Mouse (Mus musculus) limb, embryonic 10.5 days (tissue): ENCODE results near the gene Arhgap15. TPM values are rescaled to one million over a fixed set of nuclear protein-coding genes. Genes with fewer than 3 reads are reported as not detected.

Source experiments
- DNase-seq: peaks from one replicate; pipeline ENCODE4 v3.0.0-alpha.2; 2017; ENCODE audit warnings: low spot score
- H3K27ac ChIP-seq: fragments of 300-500 bp; sonication (generic); 2 replicates; pipeline ENCODE4 v1.5.1; 2016; ENCODE audit warnings: mild to moderate bottlenecking
- H3K27me3 ChIP-seq: fragments of 300-500 bp; sonication (generic); 2 replicates; pipeline ENCODE4 v1.6.1; 2016; ENCODE audit warnings: low read depth, mild to moderate bottlenecking; ENCODE audit not compliant: poor library complexity, severe bottlenecking
- H3K36me3 ChIP-seq: fragments of 300-500 bp; sonication (generic); 2 replicates; pipeline ENCODE4 v1.6.1; 2016; ENCODE audit warnings: mild to moderate bottlenecking, moderate library complexity
- H3K4me1 ChIP-seq: fragments of 300-500 bp; sonication (generic); 2 replicates; pipeline ENCODE4 v1.6.1; 2016
- H3K4me3 ChIP-seq: fragments of 300-500 bp; sonication (generic); 2 replicates; pipeline ENCODE4 v1.5.1; 2016; ENCODE audit warnings: mild to moderate bottlenecking, moderate library complexity
- H3K9me3 ChIP-seq: fragments of 300-500 bp; sonication (generic); replicated peaks from 2 replicates; pipeline ENCODE4 v1.6.1; 2016; ENCODE audit warnings: mild to moderate bottlenecking
- WGBS: fragments of 180-500 bp; shearing (Covaris S2); methylation state at CpG from one replicate; pipeline ENCODE4 v1.1.7; 2016; 5-methylcytosine and 5-hydroxymethylcytosine counted together
- polyA plus RNA-seq: library from polyadenylated mRNA; unstranded; fragments of >200 nt; fragmentation: Nextera tagmentation; extraction: Ambion mirVana; gene quantifications from 2 replicates; pipeline ENCODE4 v1.2.1, GENCODE M21; 2016

Gene Arhgap15
- polyA plus RNA-seq, 1 experiment from 2014 or later, result 0.23 TPM

DNA sequence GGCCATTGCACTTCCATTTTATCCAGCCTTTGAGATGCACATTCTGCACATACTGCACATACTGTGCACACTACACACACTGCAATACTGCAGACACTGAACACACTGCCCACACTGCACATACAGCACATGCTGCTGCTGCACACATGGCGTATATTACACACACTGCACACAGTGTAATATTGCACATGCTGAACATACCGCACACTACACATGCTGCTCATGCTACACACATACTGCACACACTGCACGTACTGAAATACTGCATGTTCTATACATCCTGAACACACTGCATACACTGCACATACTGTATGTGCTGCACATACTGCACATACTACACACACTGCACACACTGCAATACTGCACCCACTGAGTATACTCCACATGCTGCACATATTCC, 7.3 kb downstream of the Arhgap15 start:
- Histone ChIP-seq H3K9me3 (no peaks in the 10 kb centered on the region), H3K27ac (no peak overlapping the region), H3K4me1 (0 out of 2 replicates have a peak, but pooled peaks cover under 1% of the 10 kb centered on the region), H3K36me3 (no peaks in the 10 kb centered on the region), H3K27me3 (no peaks in the 10 kb centered on the region), H3K4me3 (no peak overlapping the region)
- no peak for DNase-seq
- WGBS, result 95% methylated on average over 3 of the region's 3 CpGs

DNA sequence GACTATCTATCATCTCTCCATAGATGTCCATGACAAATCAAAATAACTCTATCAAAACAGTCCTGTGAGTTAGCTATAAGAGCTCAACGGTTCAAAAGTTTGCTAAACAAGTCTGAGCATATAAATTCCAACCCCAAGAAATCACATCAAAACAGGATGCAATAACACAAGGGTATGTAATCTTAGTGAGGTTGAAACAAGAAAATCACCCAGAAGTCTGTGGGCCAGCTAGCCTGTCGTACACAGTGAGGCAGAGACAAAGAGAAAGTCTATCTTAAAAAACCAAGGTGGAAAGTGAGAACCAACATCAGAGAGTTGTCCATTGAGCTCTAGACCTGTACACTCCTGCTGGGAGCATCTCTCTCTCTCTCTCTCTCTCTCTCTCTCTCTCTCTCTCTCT, 8.0 kb downstream of the Arhgap15 start:
- Histone ChIP-seq H3K36me3 (no peaks in the 10 kb centered on the region), H3K27ac (no peak overlapping the region), H3K4me3 (no peak overlapping the region), H3K27me3 (no peaks in the 10 kb centered on the region), H3K4me1 (0 out of 2 replicates have a peak, but pooled peaks cover 2% of the 10 kb centered on the region), H3K9me3 (no peaks in the 10 kb centered on the region)
- DNase-seq, result no peak
- 76% methylated on average over 2 of the region's 2 CpGs for WGBS

DNA sequence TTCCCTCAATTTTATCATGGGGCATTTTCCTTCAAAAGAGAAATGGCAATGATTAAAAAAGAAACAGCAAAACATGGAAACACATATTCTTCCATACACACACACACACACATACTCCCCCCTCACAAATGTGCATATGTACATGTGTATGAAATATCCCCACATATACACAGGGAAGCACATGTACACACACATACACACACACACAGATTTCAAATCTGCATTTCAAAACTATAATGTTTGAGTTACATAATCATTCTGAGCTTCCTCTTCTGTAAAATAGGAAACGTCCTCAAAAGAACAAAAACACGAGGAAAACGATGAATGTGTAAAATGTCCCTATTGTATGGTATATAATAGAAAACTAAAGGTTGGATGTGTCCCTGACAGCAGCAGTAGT, 13.1 kb downstream of the Arhgap15 start:
- Histone ChIP-seq H3K4me1 (0 out of 2 replicates have a peak, but pooled peaks cover 2% of the 10 kb centered on the region), H3K27me3 (no peaks in the 10 kb centered on the region), H3K36me3 (no peaks in the 10 kb centered on the region), H3K27ac (no peak overlapping the region), H3K9me3 (no peaks in the 10 kb centered on the region), H3K4me3 (no peak overlapping the region)
- WGBS, result 90% methylated on average over 3 of the region's 3 CpGs
- no peak for DNase-seq

DNA sequence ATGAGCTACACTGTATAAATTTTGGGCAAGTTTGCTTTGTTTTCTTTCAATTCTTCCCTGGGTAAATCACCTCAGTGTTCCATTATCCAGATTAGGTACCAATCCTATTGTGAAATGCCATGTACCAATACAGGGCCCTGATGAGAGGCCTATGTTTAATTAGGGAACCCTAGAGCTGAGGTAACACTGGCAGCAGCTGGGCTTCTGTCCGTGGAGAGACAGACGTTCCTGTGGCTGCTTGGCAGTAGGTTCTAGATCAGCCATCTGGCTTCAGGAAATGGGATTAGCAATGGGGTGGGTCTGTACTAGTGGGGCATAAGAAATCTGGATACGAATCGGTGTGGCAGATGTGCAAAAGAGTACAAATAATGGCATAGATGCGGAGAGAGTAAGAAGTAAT, 14.7 kb downstream of the Arhgap15 start:
- Histone ChIP-seq H3K27ac (no peak overlapping the region), H3K9me3 (no peaks in the 10 kb centered on the region), H3K4me3 (no peak overlapping the region), H3K36me3 (no peaks in the 10 kb centered on the region), H3K27me3 (no peaks in the 10 kb centered on the region), H3K4me1 (0 out of 2 replicates have a peak, but pooled peaks cover 2% of the 10 kb centered on the region)
- WGBS, result 85% methylated on average over 5 of the region's 5 CpGs
- no peak for DNase-seq

DNA sequence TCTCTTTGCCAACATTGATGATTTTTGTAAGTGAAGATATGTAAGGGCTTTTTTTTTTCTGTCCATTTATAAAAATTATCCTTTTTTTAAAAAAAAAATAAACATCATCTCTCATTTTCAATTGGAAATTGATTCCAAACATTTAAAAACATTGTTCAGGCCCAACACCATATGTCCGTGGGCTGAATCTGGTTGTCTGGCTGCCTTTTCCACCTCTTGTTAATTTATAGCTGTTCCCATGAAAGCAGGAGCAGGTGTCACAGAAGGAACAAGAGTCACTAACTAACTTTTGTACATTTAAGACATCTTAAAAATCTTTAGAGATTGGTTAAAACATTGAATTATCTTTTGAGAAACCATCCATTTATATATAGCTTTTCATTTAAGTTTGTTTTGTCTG, 15.8 kb downstream of the Arhgap15 start:
- H3K9me3 ChIP-seq, result no peaks in the 10 kb centered on the region
- H3K4me3 ChIP-seq, result no peak overlapping the region
- no peak overlapping the region for H3K27ac ChIP-seq
- no peaks in the 10 kb centered on the region for H3K36me3 ChIP-seq
- DNase-seq, result no peak
- WGBS, result 56% methylated on average over 1 of the region's 1 CpGs
- no peaks in the 10 kb centered on the region for H3K27me3 ChIP-seq
- H3K4me1 ChIP-seq, result 0 out of 2 replicates have a peak, but pooled peaks cover 2% of the 10 kb centered on the region

DNA sequence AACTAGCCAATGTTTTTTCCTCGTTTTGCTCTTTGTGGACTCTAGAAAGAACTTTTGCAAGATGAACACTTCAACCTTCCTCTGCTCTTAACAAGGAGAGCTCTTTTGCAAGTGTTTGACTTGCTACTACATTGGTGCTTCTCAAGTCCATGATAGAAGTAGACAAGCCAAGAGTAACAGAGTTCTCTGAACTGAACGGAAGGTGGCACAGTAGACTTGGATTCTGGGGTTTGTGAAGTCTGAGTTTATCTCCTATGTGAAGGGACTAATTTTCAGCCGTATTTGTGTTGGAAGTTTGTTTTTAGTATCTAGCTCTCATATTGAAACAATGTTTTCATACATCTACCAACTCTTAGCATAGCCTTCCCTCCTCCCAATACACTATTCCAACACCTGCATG, 17.6 kb downstream of the Arhgap15 start:
- Histone ChIP-seq H3K36me3 (no peaks in the 10 kb centered on the region), H3K4me1 (no peaks in the 10 kb centered on the region), H3K27me3 (no peaks in the 10 kb centered on the region), H3K27ac (no peak overlapping the region), H3K9me3 (no peaks in the 10 kb centered on the region), H3K4me3 (no peak overlapping the region)
- no peak for DNase-seq
- 92% methylated on average over 3 of the region's 3 CpGs for WGBS

DNA sequence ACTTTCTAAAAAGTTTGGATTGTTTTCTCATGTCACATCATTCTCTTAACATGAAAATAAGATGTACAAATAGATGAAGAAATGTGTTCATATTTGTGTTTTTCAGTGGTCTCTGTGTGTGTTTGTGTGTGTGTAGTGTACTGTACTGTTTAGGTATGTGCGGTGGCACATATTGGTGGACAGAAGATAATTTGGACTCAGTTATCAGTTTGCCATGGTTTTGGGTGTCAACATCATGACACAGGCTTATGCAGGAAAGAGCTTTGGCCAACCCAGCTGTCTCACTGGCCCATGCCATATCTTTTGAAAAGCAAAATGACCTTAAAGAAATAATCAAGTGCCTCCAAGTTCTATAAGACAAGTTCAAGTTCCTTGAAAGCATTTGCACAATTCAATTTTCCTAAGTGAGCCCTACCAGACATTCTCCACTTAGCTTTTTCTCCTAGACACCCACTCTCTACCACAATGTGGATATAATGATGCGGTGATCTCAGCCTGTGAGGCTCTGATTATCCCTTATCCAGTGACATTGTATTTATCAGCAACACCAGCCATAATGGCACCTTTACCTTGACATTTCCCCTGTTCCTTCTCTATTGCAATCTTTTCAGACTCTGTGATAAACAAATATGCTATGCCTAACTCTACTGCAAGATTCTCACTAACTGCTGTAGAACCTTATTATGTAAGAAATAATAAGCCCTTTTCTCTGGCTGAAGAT, 21.4 kb downstream of the Arhgap15 start:
- Histone ChIP-seq H3K4me3 (no peak overlapping the region), H3K27ac (no peak overlapping the region), H3K9me3 (no peaks in the 10 kb centered on the region), H3K27me3 (no peaks in the 10 kb centered on the region), H3K4me1 (no peaks in the 10 kb centered on the region), H3K36me3 (no peaks in the 10 kb centered on the region)
- DNase-seq, result no peak
- 95% methylated on average over 2 of the region's 2 CpGs for WGBS

DNA sequence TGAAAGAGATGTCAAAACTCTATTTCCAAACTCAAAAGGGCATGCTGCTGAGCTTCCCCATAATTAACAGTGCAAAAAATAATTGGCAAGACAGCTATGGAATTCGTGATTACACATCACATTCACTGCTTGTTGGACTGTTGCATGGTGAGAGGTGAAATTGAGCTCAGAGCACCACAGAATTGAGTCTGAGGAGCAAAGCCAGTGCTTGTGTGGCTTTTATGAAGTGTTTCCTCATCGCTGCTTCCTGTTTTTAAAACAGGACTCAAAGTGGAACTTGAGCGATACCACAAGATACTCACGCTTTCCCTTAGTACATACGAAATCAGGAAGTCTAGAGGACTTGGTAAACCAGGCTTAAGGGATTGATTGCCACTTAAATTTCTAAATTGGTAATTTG, 24.0 kb downstream of the Arhgap15 start:
- H3K36me3 ChIP-seq, result no peaks in the 10 kb centered on the region
- 91% methylated on average over 5 of the region's 5 CpGs for WGBS
- no peak overlapping the region for H3K27ac ChIP-seq
- no peak overlapping the region for H3K4me3 ChIP-seq
- DNase-seq, result no peak
- H3K27me3 ChIP-seq, result no peaks in the 10 kb centered on the region
- H3K4me1 ChIP-seq, result no peaks in the 10 kb centered on the region
- no peaks in the 10 kb centered on the region for H3K9me3 ChIP-seq

DNA sequence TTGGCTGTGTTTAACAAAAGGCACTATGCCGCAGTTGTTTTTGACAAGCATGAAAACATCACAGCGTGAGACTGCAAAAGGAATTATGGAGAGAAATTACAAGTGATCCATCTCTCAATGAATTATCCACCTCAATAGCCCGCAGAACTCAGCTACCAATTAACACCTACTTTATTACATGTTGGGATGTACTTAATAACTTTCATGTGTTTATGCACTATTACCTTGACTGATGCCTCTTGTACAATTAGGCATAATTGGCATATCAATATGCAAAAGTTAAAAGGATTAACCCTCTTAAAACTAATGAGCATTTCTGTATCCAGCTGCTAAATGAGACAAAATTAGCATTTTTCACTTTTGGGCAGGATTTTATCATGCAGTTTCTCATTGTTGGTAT, 33.5 kb downstream of the Arhgap15 start:
- H3K4me1 ChIP-seq, result peaks cover 37% of the 10 kb centered on the region
- 44% methylated on average over 3 of the region's 3 CpGs for WGBS
- peaks cover 40% of the 10 kb centered on the region for H3K27me3 ChIP-seq
- H3K9me3 ChIP-seq, result no peaks in the 10 kb centered on the region
- no peak for DNase-seq
- no peak overlapping the region for H3K27ac ChIP-seq
- H3K36me3 ChIP-seq, result no peaks in the 10 kb centered on the region
- no peak overlapping the region for H3K4me3 ChIP-seq

DNA sequence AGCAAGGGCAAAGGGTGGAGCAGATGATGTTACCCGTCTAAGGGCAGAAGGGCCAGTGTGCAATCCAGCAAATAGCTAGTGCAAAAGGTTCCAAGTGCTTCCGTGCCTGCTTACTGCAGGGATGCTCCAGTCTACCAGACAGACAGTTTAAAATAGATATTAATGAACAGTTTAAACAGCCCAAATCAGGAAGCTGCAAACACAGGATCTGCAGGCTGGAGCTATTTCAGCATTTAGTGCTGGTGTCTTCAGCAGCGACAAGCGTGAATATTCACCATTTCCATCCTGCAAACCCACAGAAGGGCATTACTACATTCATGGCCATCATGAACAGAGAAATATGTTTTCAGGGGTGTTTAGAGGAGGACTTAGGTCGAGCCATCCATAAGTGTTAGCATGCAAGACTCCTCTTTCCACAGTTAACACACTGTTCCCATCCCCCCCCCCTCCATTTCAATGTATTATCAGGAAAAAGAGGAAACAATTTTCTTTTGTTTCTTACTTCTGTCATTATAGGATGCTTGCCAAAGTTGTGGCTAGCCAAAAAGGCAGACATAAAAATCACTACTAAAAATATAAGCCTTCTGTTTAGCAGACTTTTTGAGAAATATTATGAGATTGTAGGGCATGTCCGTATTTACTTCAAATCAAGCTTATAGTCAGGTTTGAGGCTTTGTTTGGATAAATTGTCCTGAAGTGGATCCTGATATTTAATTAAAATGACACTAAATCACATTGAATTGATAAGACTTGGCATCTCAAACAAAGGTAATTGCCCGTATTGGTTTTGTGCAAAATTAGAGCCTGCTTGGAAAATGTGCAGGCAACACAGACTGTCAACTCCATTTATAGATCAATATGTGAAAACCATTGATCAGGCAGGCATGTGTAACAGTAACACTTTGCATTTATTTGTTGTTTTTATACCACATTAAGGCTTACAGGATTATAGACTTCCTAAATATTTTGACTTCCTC, 35.4 kb downstream of the Arhgap15 start:
- Histone ChIP-seq H3K4me1 (peaks cover 46% of the 10 kb centered on the region), H3K9me3 (no peaks in the 10 kb centered on the region), H3K27me3 (peaks cover 42% of the 10 kb centered on the region), H3K27ac (no peak overlapping the region), H3K36me3 (no peaks in the 10 kb centered on the region), H3K4me3 (no peak overlapping the region)
- DNase-seq, result no peak
- 68% methylated on average over 7 of the region's 7 CpGs for WGBS

DNA sequence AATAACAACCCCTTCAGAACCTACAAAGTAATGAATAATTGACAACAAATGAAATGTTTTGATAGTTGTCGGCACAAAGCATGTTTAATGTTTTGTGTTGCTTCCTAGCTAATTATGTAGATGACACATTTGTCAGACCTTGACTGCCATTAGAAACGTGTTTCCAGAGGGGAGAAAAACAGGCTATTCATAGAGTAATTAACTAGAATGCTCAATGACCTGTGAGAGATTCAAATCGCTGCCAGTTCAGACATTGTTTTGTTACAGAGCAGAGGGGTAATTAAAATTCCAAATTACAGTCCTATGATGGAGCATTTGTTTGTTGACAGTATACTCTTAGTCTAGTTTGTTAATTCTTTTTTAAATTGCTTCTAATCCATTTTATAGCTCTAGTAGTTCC, 37.5 kb downstream of the Arhgap15 start:
- 20% methylated on average over 3 of the region's 3 CpGs for WGBS

DNA sequence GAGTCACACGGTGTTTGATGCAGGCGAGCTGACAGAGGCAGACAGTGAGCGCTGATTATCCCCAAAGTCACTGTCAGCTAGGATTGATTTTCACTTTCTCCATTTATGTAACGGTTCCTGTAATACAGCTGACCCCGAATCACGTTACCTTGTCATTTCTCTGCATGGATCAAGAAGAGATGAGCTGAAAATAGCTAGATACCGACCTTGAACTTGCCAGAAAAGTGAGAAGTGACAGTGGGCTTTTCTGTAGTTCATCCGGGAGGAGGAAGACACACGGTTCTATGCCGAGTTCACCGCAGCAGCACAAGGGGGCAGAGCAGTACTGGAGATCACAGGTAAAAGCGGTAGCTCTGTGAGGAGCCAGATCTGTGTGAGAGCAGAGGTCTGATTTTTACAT, 38.5 kb downstream of the Arhgap15 start:
- H3K36me3 ChIP-seq, result no peaks in the 10 kb centered on the region
- 50% methylated on average over 12 of the region's 12 CpGs for WGBS
- no peak for DNase-seq
- peaks cover 37% of the 10 kb centered on the region for H3K4me1 ChIP-seq
- H3K27ac ChIP-seq, result no peak overlapping the region
- no peaks in the 10 kb centered on the region for H3K9me3 ChIP-seq
- H3K4me3 ChIP-seq, result no peak overlapping the region
- H3K27me3 ChIP-seq, result peaks cover 69% of the 10 kb centered on the region

More for the DNA sequence above, 37.5 kb downstream of the Arhgap15 start:
- Histone ChIP-seq H3K9me3 (no peaks in the 10 kb centered on the region), H3K36me3 (no peaks in the 10 kb centered on the region), H3K27me3 (peaks cover 59% of the 10 kb centered on the region), H3K4me3 (no peak overlapping the region), H3K4me1 (peaks cover 48% of the 10 kb centered on the region), H3K27ac (no peak overlapping the region)
- no peak for DNase-seq

DNA sequence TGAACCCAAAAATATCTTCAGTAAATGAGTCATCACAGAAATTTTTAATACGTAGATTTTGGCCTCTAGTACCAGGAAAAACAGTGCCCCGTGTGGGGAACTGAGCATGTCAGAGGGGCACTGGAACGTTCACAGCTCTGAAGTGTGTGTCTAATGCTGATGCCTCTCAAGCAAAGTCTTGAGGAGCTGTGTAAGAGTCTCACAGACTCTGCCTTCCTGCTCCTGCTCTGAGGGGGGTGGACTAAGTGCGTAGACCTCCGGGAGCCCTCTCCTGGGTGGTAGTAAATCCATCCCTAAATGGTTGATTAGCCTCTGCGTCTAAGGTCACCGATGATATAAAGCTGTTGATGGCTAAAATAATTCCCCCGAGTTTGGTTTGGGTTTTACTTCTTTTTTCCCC, 39.9 kb downstream of the Arhgap15 start:
- H3K9me3 ChIP-seq, result no peaks in the 10 kb centered on the region
- H3K27me3 ChIP-seq, result peaks cover 81% of the 10 kb centered on the region
- DNase-seq, result no peak
- H3K36me3 ChIP-seq, result no peaks in the 10 kb centered on the region
- 32% methylated on average over 8 of the region's 8 CpGs for WGBS
- peaks cover 35% of the 10 kb centered on the region for H3K4me1 ChIP-seq
- no peak overlapping the region for H3K27ac ChIP-seq
- H3K4me3 ChIP-seq, result no peak overlapping the region
